Mouse (Mus musculus): ENCODE measurements around the gene Rcsd1.
A peak's percentile ranks its signal among the peaks of the same experiment; 100 is the strongest.
"Not testable (repeated sequence)": the region's sequence is repeated elsewhere in the genome, so short reads cannot be mapped to it uniquely, and the experiment has no call there.

Gene Rcsd1

DNA sequence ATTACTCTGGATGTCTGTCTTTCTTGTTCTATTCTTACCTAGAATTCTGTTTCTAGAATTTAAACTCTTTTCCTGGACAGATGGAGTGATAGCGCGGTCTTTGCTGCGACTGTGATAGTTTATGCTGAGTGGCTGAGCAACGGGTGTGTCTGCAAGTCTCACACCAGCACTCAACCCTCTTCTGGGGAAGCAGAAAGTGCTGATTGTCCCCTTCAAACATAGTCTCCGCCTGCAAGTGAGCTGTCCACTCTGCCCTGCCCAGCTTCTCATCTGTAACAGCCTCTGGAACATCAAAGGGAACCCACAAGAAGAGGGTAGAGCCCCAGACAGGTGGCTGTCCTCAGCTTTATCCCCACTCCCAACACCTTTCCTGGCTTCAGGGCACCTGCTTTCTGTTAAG lies 19.7 kb downstream of the Rcsd1 start:
- no peak for DNase-seq (ENCODE audit: low read depth, low spot score)

DNA sequence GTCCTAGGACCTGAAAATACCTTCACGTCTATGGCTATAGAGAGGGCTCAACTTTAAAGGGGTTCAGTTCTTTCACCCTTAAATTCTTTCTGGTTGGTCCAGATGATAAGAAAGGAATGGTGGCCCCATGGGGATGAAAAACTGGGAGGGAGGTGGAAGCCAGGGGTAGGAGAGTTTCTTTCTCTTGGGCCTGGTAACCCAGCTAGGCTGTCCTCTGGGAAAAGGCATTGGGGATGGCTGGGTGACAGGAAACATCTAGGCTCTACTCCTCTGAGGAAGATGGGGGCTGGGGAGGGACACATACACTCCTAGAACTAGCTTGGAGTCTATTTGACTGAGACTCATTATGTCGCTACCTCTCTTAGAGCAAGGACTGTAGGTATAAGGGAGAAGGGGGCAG lies 21.7 kb downstream of the Rcsd1 start:
- no peak for DNase-seq (ENCODE audit: low read depth, low spot score)

DNA sequence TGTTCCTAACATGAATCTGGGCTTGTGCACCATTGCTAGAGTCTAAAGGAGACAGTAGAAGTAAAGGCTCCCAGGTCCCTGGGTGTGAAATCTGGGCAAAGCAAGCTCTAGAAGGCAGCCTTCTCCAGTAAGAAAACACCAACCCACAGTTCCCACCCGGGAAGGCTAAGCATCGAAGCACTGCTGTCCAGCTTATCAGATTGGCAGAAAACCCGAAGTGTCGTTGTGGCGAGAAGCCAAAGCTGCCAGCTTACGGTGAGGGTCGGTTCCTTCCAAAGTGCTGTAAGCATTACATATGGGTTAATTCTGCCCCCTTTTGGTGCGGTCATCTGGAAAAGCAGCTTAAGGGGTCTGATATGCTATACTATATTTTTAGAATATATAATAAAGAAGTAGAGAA lies 22.6 kb downstream of the Rcsd1 start:
- DNase-seq (ENCODE audit: low read depth, low spot score), result no peak

DNA sequence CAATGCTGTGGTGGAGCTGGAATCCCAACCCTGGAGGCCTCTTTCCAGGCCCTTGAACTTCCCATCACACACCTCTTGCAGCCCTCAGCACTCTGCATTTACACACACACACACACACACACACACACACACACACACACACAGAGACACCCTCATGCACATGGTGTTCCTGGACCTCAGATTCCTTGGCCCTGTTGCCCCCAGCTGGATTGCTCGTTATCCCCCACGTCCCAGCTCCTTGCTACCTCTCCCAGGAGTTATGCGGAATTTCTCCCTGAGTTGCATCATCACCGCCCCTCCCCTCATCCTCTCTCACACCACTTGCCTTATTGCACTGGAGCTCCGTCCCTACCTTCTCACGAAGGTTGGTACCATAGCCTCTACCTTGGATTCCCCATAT lies 23.2 kb downstream of the Rcsd1 start:
- no peak for DNase-seq (ENCODE audit: low read depth, low spot score)

DNA sequence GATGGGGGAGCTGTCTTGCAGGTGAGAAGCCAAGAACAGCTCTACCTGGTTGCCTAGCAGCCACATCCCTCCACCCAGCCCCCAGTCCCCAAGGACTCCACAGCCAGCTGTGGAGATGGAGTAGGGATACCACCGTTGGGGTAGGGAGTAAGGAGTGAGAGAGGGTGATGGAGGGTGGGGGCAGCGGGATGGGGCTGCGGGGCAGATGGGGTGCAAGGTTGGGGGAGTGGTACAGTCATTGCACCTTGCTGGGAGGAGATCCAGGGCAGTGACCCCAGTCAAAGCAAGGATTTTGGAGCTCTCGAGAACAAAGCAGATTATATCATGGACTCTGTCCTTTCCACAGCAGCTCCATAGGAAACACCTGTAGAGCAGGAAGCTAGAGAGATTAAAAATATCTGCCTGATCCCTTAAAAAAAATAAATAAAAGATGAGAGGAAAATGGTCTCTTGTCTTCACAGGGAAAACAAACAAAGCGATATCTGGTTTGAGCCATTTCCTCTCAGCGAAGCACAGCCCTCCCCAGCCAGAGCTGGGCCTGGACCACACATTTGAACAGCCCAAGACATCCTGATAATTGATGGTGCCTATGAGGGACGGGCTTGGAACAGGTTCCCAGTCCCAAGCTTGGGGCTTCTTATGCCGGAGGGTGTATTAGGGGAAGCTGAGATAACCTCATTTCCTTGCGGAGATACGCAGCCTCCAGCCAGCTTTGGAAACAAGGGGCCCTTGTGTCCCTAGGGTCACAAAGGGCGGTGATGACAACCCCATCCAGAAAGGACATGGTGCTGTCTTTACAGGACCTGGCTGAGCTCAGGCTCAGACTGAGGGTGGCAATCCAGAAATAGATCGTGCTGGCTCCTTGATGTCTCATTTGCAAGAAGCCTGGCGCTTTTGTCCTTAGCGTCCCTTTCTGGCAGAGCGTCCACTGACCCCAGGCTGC lies 25.0 kb downstream of the Rcsd1 start:
- DNase-seq (ENCODE audit: low read depth, low spot score), result no peak

DNA sequence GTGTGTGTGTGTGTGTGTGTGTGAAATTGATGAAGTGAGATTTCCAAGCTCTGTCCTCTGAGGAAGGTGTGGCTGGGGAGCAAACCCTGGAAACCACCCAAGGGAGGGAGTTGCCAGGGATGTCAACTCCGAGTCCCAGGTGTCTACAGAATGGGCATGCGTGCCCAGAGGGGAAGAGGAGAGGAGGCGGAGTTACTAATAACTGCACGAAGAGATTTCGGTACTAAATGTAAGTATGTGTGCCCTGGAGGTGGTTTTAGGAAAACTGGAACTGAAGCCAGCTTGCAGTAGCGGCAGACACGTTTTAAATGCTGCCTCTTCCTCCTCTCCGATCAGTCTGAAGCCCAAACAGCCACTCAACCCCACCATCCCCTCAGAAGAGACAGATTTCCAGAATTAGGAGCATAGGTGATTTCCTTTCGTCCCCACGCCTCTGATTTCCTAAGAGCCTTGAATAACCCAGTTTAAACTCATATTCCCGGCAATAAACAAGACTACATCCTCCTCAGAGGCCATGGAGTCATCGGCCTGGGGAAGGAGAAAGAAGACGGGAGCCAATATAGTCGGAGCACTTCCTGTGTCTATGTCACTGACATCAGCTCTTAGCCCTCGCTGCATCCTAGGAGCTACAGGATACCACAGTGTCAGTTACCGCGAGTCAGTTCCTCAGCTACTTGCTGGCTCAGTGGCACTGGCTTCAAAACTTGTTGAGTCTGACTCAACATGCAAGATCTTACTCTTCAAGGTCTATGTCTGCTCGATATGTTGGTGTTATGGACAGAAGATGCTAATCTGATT lies 27.3 kb downstream of the Rcsd1 start:
- DNase-seq (ENCODE audit: low read depth, low spot score), result no peak

DNA sequence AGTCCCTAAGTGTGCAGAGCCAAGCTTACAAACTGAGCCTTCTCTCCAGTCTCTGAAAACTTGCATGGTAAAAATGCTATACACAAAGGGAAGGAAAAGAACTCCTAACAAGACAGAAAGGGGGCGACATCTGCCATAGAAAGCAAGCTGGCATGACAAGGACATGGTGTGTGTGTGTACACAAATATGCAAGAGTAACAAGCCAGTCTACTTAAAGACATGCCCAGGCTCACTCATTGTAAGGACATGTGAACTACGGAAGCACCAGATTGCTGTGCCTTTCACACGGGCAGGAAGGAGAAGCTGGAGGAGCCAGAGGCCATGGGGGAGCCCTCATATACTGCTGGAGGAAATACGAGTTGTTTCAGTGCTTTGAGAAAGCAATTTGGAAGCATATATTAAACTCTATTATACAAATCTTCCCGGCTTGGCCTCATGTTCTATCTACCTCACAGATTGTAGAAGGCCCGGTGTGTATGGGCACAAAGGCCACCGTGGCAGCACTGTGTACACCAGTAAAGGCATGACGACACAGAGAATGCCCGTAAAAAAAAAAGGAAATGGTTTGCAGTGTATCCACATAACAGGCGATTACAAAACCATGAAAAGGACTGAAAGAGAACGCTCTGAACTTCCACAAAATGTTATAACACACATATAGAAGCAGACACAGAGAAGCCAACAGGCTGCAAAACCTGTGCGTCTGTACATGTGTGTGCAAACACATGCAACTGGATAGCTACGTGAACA lies 28.3 kb downstream of the Rcsd1 start:
- no peak for DNase-seq (ENCODE audit: low read depth, low spot score)

DNA sequence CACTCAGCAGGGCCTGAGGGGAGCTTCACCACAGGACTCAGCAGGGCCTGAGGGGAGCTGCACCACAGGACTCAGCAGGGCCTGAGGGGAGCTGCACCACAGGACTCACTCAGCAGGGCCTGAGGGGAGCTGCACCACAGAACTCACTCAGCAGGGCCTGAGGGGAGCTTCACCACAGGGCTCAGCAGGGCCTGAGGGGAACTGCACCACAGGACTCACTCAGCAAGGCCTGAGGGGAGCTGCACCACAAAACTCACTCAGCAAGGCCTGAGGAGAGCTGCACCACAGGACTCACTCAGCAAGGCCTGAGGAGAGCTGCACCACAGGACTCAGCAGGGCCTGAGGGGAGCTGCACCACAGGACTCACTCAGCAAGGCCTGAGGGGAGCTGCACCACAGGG lies 29.5 kb downstream of the Rcsd1 start:
- DNase-seq (ENCODE audit: low read depth, low spot score), result not testable (repeated sequence)

DNA sequence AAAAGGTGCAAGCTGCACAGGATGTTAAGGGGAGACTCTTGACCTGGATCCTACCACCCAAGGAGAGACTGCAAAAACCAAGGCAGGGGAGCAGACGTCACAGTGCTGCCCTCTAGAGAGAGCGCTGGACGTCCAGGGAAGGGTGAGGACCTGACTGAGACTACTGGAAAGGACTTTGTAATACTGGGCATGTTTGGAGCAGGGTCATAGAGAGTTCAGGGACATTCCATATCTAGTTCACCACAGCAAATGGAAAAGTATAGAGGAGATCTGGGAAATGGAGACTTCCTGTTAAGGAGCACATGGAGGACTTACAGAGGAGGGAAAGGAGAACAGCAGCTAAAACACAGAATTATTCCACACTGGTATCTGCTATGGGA lies 29.9 kb downstream of the Rcsd1 start:
- DNase-seq (ENCODE audit: low read depth, low spot score), result no peak

DNA sequence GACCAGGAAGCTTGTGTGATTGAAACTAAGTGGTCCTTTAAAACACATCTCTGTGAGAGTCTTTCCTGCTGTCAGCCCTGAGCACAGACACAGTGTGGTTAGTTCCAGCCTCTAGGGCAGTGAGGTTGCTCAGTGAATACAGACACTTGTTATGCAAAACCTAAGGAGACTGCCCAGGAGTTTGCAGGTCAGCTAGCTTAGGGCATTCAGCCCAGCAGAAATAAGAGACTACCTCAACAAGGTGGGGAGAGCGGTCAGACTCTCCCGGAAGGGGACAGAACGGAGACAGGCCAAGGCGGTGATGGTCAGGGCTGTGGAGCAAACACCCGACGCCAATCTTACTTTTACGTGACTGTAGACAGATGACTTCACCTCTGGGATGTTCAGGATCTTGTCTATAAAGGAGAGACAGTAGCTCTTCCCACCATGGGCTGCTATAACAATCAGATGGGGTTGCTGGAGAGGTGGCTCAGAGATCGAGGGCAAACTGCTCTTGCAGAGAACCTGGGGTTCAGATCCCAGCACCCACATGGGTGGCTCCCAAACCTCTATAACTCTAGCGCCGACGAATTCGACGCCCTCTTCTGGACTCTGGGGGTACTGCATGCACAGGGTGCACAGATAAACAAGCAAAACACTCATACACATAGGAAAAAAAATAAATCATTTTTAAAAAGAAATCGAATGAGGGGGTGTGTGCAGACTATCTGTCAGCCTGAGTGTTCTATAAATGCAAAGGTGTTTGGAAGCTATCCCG lies 30.5 kb downstream of the Rcsd1 start:
- DNase-seq (ENCODE audit: low read depth, low spot score), result peak; percentile 71

DNA sequence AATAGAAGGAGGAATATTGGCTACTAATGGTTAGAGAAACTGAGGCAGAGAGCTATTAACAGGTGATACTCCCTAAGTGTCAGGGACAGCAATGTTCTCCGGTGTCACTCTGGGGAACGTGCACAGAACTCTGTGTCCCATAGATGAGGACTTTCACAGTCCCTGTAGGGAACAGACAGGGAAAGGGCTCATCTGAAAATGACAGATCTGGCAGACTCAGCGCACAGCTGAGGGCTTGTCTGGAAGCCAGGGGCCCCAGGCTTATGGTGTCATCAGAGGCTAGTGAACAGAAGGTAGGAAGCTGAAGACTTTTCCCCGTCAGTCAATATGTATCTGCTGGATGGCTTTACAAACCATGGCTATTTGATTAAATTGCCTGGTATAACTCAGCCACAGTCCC lies 32.0 kb downstream of the Rcsd1 start:
- no peak for DNase-seq (ENCODE audit: low read depth, low spot score)

DNA sequence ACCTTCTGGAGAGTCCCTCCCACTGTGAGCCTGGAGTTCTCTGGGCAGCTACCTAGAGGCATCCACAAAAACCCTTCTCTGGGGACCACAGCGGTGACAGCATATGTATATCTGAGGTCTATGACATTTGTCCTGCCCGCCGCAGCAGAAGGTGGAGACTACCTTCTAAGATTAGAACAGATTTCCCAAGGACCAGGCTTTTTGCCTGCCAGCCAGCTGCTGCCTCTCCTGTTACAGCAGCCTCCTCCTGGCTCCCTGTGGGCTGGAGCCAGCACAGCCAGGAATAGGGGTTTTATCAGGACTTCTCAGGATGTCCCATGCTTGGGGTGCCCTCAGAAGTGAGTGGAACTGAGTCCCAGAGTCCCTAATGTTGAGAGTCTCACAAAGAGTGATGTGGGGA lies 32.6 kb downstream of the Rcsd1 start:
- DNase-seq (ENCODE audit: low read depth, low spot score), result no peak

DNA sequence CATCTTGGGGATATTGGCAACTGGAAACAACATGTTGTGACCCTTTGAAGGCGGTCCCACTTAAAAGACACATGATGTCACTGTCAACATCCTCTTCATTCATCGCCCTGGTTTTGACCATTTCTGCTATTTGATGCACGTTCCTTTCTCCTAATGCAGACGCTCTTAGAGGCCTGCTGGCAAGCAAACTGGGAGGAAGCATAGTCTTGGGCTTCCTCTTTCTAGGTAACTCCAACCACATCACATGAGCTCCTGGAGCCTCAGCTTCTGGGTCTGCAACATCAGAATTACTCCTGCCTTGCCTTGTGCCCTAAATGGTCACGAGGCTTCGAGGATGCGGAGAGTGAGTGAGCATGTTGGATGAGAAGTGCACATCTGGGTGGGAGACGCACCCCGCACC lies 34.4 kb downstream of the Rcsd1 start:
- DNase-seq (ENCODE audit: low read depth, low spot score), result no peak

DNA sequence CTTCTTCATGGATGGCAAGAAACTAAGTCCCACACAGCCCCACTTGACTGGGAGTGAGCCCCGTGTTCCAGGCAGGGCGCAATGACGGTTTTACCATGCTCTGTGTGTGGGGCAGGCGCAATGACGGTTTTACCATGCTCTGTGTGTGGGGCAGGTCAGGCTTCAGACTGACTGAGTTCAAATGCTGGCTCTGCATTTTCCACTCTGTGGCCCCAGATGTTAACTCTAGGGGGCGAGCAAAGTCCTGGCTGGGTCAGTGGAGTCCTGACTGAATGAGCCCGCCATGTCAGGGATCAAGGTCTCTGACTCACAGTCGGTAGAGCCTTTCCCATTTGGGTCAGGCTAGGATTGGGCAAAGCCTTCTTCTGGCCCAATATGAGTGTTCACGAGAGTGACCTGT lies 37.2 kb downstream of the Rcsd1 start:
- peak; percentile 31 for DNase-seq (ENCODE audit: low read depth, low spot score)

DNA sequence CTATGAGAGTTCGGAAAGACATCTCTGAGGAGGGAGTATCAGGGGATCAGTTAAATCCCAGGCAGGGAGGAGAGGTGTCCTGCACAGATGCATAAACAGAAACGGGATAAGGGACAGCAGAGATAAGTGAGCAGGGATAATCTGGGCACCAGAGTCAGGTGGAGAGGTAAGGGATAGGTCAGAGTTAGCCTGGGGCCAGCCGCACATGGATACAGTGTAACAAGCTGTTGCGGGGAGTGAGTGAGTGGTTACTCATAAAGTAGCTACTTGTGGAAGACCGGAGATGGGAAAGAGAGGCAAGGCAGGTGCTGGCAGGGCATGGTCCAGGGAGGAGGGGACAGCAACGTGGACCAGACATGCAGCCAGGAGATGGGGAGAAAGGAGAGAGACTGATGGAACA lies 39.5 kb downstream of the Rcsd1 start:
- DNase-seq (ENCODE audit: low read depth, low spot score), result no peak

DNA sequence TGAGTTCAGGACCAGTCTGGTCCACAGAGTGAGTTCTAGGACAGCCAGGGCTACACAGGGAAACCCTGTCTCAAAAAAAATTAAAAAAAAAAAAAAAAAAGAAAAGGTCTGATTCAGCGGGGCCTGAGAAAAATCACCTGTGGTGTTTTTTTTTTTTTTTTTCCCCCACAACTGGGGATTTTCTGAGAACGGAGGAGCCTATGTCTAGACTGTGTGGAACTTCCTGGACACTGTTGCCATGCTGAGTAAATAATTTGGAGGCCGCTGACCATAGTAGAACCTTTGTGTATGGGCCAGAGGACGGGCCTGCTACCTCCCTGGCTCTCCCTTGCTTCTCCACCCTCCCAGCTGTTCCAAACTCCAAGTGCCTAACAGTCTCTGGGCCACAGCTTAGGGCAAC lies 40.7 kb downstream of the Rcsd1 start:
- DNase-seq (ENCODE audit: low read depth, low spot score), result no peak

DNA sequence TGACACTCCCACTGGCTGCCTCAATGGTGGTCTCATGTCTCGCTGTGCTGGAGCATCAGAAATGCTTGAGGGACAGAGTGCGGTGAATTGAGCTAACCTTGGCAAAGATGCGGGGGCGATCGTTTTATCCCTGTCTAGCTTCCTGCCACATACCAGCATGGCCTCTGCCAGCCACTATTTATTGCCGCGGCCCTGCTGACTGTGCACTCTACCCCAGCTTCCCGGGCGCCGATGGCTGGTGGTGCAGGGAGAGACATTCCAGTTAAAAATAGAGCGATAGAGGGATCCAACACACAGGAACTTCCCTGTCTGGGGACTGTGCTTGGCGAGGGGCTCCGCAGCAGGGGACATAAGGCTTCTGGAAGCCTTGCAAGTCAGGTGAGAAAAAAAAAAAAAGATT lies 42.2 kb downstream of the Rcsd1 start:
- no peak for DNase-seq (ENCODE audit: low read depth, low spot score)

DNA sequence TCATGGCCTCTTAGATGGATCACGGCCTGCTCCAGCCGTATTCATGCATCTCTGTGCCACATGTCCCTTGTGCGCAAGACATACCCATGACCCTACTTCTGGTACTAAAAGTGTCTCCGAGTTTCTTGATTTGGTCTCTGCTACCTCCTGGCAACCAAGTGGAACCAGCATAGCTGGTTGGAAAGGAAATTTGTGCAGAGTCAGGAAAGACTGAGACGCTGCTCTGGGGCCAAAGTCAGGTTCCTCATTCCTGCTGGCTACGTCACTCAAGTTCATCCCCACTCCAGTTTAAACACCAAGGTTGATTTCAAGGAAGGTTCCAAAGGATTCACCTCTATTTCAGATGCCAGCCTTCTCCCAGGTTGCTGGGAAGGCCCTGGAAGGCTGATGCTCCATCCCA lies 42.6 kb downstream of the Rcsd1 start:
- DNase-seq (ENCODE audit: low read depth, low spot score), result no peak

DNA sequence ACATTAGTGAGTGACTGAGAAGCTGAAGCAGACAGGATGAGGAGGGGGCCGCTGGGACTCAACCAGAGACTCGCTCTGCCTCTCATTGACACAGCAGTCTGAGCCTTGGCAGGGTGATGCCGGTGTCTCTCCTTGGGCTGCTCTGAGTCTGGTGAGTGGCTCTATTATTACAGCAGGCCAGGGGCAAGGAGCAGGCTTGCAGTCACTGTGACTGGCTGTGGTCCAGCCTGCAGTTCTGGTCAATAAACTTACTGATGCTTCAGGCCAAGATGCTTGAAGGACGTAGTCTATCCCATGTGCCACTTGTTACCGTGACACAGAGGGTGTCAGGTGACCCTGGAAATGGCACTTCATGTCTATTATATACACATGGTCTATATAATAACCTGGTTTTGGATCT lies 43.8 kb downstream of the Rcsd1 start:
- DNase-seq (ENCODE audit: low read depth, low spot score), result no peak

DNA sequence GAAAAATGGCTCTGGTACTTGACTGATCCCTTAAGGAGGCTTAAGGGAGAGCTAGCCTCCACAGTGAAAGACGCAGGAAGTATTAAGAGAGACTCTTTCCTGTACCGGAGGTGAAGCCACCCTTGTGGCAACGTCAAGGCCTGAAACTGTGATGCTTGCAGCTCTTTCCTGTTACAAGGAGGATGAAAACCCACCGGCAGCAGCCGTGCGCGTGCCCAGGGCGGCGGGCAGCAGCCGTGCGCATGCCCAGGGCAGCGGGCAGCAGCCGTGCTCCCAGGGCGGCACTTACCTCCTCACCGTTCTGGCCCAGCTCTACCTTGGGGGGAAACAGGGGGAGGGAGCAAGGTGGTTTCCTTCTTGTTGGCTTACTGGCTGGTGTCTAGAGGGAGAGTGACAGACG lies 46.3 kb downstream of the Rcsd1 start:
- DNase-seq (ENCODE audit: low read depth, low spot score), result no peak

DNA sequence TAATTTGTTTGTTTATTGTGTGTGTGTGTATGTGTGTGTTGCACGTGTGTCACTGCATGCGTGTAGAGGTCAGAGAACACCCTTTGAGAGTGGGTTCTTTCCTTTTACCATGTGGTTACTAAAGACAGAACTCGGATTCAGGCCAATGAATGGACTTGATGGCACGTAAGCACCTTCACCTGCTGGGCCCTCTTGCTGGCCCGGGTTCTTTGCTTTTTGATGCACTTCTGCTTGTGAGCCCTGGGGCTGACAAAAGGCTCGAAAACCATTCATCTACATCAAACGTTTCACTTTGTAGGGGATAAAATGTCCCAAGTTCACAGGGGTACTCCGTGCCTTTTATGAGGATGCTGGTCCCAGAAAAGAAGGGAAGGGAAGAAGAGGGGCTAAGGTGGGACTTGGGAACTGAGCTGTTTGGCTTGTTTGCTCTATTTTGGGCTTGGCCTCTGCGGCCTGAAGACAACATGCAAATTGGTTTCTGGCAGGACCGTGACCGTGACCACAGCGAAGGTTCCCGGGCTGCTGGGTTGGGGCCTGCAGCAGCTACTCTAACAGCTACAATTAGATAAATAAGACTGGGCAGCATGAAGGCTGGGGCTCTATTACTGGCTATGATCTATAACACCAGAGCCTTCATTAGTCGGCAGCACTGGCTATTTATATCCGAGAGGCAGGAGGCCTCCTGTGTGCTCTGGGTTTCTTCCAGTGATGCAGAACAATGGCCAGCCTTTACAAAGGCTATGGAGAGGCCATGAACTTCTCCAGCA lies 46.9 kb downstream of the Rcsd1 start:
- DNase-seq (ENCODE audit: low read depth, low spot score), result no peak
